Mouse (Mus musculus) left cerebral cortex, adult 9 months (tissue): ENCODE results near the gene Cbr2.

Experiments
- DNase-seq, 2 experiments: peaks; one replicate each; pipeline ENCODE4 v3.0.0; 2022; ENCODE audit warnings: low spot score in 2 of 2

Cbr2 gene

DNA sequence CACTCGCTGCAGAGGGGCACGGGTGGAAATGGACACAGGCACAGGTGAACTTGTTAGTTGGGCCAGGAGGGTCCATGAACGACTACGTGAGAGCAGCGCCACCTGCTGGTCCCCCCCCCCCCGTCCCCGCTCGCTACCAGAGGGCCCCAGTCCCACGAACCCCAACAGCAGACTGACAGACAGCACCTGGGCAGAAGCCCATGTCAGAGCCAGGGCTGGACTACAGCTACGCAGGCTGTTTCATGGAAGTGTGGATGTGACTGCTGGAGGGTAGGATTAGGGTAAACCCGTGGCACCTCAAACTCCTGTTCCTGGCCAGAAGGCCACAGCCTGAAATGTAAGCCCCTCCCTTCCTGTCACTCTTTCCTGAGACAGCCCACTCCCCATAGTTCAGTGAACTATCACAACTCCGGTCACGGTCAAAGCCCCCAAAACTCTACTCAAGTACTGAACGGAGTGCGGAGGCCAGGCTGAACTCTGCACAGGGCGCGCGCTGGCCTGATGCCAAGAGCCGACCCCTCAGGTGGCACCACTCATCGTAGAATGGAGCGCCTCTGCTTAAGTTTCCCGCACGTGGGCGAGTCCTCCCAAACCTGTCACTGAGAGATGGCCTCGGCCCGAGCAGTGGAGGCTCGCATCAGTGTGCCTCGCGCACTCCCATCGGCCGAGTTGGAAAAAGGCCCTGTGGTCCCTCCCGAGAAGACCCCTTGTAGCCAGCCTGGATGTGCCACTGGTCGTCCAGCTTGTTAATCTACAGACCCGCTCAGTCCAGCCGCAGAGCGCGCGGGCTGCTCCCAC, 18.9 kb downstream of the Cbr2 start:
- DNase-seq = no peak

DNA sequence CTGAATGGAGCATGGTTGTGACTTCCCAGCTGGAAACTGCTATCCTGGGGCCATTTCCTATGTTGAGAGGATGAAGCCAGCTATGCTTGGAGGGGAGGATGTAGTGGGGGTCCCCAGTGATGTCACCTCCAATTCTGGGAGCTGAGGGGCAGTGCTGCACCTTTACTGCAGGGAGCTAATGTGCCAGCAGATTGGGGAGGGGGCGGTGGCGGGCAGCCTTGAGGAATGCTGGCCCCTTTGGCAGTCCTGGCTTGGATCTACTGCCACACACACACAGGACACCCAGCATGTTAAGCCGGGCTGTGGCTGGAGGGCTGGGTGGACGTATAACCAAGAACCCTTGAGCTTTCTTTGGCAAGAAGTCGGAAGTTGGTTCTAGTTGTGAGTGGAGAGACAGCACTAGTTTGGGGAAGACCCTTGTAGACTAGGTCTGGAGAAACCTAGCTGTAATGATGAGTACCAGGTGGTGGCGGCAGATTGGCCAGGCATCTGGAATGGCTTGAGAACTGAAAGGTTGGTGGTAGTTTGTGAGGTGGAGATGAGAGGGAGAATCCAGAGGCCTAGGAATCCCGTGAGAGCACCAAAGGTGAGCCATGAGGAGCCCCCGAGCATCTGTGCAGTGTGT, 19.8 kb downstream of the Cbr2 start:
- no peak for DNase-seq

DNA sequence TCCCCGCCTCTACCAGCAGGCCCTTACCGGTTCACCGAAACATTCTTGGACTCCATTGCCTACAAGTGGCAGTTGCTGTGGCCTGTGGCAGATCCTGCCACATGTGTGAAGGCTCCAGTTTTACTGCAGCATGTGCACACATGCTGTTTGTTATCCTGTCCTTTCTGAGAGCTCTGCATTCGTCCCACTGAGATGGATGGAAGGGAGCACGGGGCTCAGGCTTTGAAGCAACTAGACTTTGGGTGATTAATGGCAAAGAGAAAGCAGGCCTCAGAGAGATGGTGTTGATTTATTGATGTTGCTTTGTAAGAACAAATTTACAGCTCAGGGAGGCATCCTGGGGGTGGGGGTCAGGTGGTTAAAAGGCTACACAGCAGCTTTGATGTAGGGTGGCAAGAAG, 21.2 kb downstream of the Cbr2 start:
- no peak for DNase-seq

DNA sequence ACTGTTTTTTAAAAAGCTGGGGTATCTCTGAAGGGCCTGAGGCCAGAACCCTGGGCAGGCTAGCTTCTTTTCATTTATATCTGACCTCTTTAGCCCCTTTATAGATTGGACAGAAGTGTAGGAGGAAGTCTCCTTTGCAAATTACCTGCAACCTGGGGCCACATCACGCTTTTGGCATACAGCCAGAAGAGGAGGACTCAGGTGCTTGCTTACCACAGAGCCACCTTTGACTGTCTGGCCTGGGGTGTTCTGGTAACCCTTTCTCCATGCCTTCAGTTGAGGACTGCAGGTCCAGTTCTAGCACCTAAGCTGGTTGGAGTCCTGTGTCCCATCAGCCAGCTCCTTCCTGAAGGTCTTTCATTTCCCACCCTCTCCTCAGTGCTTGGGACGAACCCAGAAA, 22.4 kb downstream of the Cbr2 start:
- DNase-seq = no peak

DNA sequence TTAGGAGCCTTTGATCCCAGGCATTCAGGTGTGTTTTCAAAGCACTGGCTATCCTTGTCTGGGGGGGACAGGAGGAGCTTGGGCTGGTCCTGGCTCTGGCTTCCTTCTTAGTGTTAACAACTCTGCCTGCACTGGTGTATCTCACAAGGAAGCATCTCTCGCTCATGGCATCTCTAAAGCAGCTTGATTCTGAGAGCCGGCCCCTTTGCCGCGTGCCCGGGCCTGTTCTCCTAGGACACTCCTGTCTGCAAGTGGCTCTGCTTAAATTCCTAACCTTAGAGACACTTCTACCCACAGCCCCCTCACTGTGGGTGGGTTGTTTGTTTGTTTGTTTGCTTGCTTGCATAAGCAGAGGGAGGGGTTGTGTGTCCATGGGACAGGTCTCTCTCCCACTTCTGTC, 23.9 kb downstream of the Cbr2 start:
- DNase-seq = no peak

DNA sequence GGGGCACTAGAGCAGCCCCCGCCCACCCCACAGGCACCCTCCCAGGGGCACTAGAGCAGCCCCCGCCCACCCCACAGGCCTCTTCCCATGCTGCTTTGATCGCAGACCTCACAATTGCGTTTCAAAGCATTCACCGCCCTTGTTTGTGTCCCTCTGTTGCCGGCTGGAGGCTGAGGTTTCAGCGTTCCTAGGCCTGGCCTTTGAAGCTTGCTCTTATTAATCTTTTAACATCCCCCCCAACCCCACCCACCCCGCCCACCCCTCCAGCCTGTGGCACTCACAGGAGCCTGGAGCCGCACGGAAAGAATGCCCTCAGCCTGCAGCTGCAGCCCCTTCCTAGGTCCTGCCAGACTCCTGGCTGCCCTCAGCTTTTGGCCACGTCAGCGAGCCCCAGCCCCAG, 24.7 kb downstream of the Cbr2 start:
- DNase-seq = no peak

DNA sequence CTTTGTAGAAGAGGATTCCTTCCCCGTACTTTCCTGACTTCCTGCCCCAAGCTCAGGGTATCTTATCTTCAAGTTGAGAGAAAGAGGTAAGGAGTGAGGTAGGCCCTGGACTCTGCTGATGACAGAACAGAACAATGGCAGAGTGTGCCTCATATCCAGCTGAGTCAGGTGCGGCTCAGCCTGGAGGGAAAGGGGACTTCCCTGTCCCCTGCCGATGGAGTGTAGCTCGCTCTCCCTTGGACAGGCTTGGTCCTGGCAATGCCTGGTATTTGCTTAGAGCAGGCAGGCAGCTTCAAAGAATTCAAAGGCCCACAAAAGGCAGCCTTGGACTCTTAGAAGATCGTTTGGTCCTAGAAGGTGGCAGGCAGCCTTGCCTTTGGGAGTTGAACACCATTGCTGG, 25.8 kb downstream of the Cbr2 start:
- no peak for DNase-seq

DNA sequence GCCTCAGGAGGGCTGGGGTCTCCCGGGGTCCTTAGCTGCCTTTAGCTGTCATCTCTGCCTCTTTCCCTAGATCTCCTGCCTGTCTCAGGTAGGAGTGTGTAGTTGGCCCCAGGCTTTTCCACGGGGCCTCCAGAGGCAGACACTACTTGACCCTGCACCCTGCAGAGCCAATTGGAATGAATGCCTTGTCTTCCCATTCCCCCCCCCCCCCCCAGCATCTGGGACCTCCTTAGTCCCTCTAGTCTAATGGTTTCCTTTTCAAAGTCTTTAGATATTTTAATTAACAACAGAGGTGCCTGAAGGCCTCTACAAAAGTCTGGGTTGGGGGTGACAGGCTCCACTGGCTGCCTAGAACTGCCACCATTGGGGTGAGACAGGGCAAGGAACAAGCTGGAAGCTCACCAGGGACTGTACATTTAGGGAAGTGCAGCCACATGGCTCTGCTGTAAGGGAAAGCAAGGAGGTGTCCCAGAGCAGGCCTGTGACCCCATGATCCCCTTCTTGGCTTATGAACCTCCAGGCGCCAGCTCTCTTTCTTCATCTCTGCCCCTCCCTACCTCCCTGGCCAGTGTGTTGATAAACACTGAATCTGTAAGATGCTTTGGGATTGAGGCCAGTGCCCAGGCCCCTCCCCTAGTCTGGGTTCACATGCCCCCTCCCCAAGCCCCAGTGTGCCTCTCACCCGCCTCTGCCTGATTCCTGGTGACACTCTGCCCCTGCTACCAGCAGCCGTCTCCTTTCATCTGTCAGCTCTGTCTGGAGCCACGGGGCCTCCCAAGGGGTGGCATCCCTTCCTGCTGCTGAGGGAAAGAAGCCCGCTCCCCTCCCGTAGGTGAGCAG, 27.2 kb downstream of the Cbr2 start:
- no peak for DNase-seq

DNA sequence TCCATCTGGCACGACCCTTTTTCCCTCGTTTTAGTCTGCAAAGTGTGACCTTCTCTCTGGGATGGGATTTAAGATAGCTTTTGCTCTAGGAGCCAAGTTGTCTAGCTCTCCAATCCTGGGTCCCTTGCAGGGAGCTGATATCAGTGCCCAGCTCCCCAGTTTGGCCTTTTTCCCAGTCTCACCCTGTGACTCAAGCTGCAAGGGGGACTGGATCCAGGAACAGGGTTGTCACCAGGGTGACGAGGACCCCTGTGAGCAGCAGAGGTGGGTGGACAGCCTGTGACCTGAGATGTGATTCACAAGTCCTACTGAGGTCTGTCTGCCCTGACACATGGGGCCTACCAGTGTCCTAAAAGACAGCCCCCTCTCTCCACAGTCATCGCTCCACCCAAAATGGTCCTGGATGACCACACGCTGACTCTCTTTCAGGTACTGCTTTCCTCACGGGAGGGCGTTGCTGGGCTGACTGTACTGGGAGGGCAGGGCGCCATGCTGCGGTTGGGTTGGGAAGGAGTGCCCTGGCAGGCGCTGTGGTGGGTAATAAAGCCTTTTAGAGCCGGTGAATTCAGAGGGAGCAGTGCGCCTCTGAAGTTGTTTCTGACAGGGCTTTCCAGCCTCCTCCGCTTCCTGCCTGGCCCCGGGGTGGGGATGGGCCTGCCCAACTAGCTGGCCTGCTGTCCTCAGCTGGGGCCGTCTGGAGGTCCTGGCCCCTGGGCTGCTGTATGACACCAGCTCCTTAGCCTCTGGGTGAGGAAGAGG, 28.0 kb downstream of the Cbr2 start:
- DNase-seq = no peak

DNA sequence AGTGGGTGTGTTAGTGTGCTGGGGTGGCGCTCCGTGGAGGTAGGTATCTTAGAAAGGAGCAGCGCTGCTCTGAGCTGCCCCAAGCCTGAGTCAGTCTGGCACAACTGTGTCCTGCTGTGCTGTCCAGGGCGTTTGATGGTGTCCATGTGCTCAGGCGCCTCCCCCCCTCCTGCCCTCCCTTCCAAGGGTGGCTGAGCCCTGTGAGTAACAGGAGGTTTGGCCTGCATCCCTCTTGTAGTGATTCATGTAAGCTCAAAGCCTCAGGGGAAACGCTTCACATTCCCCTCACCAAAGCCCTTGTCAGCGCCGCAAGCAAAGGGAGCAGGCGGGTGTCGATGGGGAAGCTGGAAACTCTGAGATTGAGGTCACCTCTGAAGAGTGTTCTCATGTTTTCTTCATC, 34.2 kb downstream of the Cbr2 start:
- DNase-seq = no peak

DNA sequence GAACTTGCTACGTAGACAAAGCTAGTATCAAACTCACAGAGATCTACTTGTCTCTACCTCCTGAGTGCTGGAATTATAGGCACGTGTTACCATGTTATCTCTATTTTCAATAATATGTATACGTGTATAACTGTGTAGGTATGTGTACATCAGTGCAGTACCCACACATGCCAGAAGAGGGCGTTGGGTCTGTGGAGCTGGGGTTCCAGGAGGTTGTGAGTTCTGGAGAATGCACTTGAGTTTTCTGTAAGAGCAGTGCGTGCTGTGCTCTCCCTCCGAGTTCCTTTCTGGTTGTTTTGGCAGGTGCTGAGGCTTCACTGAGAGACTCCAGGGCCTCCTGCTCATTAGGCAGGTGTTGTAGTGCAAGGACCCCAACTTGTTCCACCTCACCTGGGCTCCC, 35.3 kb downstream of the Cbr2 start:
- no peak for DNase-seq

DNA sequence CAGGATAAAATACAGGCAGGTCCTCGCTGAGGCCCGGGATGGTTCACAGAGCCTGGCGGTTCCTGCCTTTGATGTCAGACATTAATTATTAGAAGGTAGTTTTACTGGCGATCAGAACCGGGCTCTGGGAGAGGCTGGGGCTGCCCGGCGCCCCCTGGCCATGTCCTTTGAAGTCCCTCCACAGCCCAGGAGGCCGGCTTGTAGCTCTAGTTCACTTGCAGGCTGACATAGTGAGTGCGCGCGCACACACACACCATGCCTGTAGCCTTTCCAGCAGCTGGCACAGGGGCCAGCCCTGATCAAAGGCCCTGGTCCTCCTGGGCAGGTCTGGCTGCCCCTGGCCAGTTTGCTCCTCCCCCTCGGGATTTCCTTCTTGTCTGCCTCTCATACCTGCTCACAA, 36.3 kb downstream of the Cbr2 start:
- no peak for DNase-seq

DNA sequence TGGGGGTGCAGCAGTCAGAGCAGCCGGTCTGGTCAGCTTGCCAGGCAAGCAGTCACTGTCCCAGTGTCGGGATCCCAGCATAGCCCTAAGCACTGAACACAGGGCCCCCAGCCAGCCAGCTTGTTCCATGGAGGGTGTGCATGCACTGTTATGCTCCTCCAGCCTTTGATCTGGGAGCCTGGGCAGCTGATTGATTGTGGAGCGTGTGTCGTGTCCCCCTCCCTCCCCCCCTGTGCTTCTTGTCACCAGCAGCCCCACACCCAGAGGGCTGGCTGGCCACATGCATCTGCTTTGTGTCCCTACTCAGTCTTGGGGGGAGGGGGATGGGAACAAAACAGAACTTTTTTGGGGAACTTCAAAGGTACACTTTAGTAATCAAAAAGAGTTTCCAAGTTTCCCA, 36.7 kb downstream of the Cbr2 start:
- no peak for DNase-seq

DNA sequence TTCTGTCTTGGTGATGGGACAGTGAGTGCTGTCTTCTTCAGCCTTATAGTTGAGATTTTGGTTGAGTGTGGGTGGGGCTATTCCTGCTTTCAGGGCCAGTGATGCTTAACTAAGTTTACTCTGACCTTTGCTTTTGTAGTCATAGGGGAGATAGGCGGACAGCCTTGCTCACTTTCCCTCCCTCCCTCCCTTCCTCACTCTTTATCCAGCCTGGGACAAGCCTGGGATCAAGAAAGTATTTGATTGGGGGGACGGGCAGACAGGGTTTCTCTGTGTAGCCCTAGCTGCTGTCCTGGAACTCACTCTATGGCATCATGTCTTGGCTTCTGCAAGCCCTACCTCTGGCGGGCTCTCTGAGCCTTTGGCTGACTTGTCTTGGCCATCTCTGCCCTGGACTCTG, 38.5 kb downstream of the Cbr2 start:
- no peak for DNase-seq

DNA sequence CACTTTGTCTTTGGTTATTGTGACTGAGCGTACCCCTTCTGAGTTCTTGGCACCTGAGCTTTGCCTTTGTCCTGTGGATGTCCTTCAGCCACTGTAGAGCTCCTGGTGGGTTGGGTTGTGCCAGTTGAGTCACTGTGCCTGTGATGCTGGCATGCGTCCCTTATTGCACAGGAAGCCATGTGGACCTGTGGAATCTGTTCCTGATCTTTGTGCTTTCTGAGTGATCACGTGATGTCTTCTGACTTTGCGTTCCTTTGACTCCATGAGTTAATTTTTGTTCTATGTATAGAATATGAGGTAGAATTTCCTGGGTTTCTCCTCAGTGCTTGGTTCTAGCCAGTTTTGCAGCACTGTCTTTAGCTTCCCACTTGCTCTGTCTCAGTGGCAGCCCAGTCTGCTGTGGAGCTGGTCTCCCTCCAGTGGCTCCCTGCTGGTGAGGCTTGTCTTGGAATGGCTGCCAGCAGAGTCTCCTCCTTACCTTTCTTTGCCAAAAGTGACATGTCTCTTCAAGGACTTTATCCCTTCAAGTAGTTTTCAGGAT, 39.4 kb downstream of the Cbr2 start:
- peak in 1 of 2 experiments; percentile 35 for DNase-seq

DNA sequence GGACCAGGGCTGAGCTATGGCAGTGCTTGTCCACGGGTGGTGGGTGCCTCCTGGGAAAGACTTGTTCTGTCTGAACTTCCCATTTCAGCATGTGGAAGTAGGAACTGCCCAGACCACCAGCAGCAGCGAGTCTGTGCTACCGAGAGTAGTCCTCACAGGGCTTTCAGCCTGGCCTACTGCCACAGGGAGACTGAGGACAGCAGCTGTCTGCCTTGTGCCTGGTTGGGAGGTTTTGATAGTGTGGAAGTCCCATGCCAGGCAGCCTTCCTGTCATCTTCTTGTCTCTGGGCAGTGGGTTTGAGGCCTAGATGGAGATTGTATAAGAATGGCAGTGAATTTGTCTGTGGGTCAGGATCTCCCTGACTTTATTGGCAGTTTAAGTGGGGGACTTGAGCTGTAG, 42.5 kb downstream of the Cbr2 start:
- DNase-seq = no peak

DNA sequence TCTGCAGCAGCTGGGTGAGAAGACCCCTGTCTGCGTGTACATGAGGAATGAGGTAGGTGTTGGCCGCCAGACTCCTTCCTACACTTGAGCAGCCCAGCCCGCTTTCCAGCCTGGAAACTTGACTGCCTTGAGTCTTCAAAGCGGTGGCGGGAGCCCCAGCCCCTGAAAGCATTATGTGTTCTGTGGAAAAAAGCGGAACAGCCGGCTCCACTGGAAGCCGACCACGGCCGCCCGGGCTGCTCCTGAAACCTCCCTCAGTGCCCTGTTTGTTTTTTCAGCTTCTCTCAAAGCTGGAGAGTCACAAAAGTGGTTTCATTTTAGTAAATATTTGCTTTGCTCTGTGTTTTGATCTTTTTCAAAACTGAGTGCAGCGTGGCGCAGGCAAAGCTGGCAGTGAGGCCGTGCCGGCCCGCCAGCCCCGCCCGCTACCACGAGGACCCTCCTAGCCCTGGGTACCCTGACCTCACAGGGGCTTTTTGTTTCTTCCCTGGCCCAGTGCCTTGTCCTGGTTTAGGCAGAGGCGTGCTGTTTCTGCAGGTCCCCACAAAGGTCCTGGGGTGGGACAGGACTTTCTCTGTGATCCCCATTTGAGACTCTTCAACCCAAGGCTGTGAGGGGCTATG, 45.2 kb downstream of the Cbr2 start:
- DNase-seq = no peak

DNA sequence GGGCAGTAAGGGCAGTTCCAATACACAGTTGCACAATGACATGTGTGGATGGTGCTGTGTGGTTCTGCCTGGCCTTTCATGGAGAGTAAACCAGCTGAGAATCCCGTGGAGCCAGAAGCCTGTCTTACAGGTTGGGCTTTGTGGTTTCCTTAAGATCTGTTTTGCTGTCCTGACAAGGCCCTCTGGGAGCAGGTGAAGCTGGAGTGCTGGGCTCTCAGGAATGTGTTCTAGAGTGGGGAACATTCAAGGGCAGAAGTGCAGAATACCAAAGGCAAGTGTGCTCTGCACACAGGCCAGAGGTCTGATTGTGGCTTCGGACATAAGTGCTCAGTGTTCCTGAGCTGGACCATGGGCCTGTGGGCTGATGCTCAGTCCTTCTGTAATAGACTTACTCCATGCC, 47.3 kb downstream of the Cbr2 start:
- no peak for DNase-seq

DNA sequence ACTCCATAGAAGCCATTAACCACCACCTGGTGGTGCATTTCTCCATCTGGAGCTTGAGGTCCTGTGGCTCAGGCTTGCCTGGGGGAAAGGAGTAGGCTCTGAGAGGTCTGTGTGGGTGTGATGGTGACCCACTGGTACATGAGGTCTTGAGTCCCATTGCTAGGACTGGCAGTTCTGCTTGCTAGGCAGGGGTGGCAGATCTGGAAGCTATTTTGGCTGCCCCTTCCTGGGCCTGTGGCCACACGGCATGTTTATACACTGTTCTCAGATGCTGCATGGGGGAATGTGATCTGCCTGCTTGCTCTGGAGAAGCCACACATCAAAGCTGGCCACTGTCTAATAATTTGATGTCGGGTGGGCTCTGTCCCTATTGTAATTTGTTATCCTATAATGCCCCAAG, 47.8 kb downstream of the Cbr2 start:
- DNase-seq = no peak

DNA sequence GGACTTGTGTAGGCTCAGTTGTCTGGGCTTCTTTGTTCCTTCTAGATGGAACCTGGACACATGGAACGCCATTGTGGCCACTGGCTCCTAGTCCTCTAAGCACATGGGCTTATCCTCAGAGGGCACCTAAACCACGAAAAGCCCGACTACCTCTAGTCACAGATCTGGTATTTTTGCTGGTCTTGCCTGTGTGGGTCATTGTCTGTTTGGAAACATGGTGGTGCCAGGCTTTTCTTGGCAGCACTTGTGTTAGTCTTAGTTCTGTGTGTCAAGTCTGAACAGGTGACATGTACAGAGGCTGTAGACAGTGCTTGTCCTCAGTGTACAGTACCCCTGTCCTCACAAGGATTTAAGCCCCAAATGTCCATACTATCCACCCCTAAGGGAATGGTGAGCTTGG, 48.4 kb downstream of the Cbr2 start:
- no peak for DNase-seq

DNA sequence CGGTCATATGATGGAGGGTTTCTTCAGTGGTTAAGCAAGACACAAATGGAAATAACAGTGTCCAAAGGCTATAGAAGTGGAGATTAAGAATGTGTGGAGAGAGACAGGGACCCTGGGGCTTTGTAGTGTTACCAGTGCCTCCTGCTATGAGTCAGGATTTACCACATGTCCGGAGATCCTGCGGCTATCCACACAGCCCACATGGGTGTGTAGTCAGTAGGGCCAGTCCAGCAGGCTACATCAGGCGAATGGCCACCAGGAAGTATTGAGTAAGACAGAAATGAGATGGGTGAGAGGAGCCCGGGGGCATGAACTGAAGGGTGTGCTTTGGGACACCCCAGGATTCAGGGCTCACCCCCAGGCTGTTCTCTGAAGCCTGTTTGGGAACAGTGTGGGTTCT, 49.2 kb downstream of the Cbr2 start:
- no peak for DNase-seq
